Mouse (Mus musculus) retina, adult 2 months (tissue): Measurements from ENCODE around the gene Tnip3.

ENCODE experiments used
- DNase-seq: peaks from one replicate; pipeline ENCODE4 v3.0.0-alpha.2; 2012; ENCODE audit warnings: low read depth, low spot score

Gene Tnip3

DNA sequence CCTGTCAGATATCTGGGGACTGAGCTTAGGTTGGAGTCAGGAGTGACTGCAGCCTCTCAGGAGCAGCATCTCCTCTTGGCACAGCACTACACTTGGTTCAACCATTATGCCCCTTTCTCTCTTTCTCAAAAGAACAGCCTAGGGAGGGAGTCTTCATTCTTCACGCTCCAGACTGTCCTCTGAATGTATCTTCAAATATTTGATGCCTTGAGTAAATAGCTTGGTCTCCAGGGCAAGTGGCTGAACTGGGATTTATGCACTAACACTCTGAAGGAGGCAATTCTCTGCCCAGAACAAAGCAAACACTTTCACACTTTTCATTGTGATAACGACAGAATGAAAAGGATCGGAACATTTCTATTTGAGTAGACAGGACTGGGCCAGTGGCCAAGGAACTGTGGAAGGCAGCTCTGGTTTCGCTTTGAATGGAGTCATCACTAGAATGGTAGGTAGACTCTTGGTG is 59.8 kb downstream of the Tnip3 start:
- no peak for DNase-seq

GRCm38 (mm10) chr6:65585333-65586053 is 60.4 kb downstream of the Tnip3 start:
- no peak for DNase-seq

- no peak for DNase-seq
Observed at GRCm38 (mm10) chr6:65588847-65589246, 63.7 kb downstream of the Tnip3 start.

- no peak for DNase-seq
Observed at GRCm38 (mm10) chr6:65590018-65590417, 64.9 kb downstream of the Tnip3 start.

GRCm38 (mm10) chr6:65594171-65594570 is 69.1 kb downstream of the Tnip3 start:
- no peak for DNase-seq

DNA sequence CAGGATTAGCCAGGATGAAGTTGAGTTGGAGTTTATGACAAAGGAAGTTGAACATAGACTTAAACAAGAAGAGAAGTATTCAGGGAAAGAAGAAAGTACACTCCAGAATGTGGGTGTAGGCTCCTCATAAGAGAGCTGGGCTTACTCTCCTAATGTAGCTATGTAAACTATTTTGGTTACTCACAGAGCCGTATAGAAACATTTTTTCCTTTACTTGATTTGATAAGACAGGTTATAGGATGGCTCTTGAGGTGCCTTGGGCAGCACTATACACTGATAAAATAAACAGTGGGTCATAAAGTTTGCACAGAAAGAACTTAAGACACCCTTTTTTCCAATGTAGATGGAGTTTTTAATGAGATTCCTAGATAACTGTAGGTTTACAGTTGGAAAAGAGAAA is 70.3 kb downstream of the Tnip3 start:
- DNase-seq = no peak

DNA sequence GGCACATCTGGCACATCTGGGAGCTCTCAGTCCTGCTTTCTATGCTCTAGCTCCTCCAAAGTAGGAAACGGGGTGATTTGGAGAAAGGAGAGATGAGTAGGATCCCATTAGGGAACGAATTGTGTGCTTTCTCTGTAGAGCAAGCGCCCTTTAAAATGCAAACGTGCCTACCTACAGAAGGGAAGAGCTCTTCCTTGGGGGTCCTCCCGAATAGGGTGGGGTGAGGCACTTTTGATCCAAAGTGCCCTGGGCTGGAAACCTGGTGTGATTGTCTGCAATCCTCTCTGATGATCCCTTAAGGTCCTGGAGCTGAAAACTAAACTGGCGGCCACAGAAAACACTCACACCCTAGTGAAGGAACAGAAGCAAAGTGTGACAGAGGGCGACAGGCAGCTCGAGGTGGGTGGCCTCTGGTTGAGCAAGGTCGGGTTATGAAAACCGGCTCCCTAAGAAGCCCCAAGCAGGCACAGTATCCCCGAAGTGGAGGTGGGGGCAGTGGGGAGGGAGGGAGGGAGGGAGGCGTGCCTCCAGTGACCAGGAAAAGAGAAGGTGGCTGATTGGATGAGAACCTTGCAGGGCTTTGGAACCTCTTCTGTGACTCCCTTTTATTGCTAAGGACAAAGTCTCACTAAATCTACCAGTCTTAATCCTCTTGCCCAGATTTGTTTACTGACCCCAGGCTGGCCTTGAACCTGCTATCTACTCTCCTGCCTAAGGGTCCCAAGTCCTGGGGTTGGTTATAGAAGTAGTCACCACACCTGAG is 72.1 kb downstream of the Tnip3 start:
- DNase-seq = no peak

GRCm38 (mm10) chr6:65598522-65598921 is 73.4 kb downstream of the Tnip3 start:
- no peak for DNase-seq

DNA sequence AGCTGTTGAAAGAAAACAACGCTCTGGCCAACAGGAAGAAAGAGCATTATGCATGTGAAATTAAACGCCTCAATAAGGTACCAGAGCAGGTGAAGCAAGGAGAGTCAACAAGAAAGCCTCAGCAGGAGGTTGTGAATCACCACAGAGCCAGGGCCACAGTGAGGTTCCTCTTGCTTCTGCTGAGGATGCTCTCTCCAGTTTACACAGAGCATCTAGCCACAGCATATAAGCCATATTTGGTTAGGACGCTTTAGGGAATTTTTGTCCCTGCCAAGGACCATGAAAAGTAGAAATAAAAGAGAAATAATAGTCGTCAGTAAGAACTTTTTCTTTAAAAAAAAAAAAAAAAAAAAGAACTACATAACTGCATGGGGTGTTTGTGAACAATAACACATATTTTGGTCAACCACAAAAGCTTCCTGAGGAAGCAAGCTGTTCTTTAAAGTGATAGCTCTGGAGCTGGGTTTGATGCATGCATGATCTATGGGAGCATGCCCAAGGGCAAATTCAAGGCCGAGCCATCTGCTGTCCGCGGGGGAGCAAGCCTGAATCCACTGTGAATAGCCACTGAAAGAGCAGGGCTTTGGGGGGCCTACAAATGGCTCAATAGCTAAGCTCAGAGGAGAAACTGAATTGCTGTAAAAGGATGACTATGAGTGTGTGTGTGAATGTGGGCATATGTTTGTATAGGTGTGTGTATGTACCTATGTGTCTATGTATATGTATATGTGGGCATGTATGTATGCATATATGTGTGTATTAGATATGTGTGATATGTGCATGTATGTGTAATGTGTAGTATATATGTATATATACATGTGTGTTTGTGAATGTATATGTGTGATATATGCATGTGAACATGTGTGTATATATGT is 75.0 kb downstream of the Tnip3 start:
- no peak for DNase-seq

- DNase-seq = no peak
Observed at GRCm38 (mm10) chr6:65600887-65601286, 75.8 kb downstream of the Tnip3 start.

- no peak for DNase-seq
Observed at GRCm38 (mm10) chr6:65605778-65606177, 80.7 kb downstream of the Tnip3 start.

GRCm38 (mm10) chr6:65606946-65607345 is 81.8 kb downstream of the Tnip3 start:
- no peak for DNase-seq

GRCm38 (mm10) chr6:65611834-65612233 is 86.7 kb downstream of the Tnip3 start:
- DNase-seq = no peak

- DNase-seq = no peak
Observed at GRCm38 (mm10) chr6:65613924-65614585, 88.9 kb downstream of the Tnip3 start.

- DNase-seq = no peak
Observed at GRCm38 (mm10) chr6:65615641-65616040, 90.5 kb downstream of the Tnip3 start.

DNA sequence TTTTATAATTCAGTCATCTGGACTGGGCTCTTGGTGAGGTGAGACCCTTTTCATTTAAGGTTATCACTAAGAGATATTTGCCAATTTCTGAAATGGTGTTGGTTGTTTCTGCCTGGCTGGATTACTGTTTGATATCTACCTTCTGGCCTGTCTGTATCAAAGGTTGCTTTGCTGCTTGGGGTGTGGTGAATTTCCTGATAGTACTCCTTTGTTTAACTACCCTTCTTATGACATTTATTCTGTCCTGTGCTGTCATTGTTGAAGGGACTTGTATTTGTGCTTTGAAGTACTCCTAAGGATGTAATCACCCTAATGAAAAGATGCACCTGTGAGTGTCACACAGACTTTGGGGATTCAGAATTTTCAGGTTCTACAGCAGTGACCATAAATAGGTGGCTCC is 96.1 kb downstream of the Tnip3 start:
- DNase-seq = no peak

- no peak for DNase-seq
Observed at GRCm38 (mm10) chr6:65623016-65623715, 98.1 kb downstream of the Tnip3 start.

DNA sequence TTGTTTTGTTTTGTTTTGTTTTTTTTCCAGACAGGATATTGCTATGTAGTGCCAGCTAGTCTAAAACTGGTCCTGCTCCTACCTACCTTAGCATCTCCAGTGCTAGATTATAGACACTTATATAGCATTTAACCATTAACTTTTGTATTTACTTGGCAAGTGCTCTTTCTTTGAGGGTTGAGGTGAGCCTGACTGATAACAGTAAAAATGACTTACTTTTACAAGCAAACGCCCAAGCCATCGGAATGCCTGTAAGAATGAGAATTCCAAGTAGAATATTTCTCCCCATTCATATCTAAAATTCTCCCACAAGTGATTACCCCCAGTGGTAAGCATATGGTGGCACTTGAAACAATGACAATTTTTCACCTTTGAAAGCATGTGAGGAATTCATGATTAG is 105.5 kb downstream of the Tnip3 start:
- DNase-seq = no peak

- DNase-seq = no peak
Observed at GRCm38 (mm10) chr6:65632184-65632583, 107.1 kb downstream of the Tnip3 start.

- no peak for DNase-seq
Observed at GRCm38 (mm10) chr6:65642431-65642830, 117.3 kb downstream of the Tnip3 start.

- no peak for DNase-seq
Observed at GRCm38 (mm10) chr6:65644110-65644509, 119.0 kb downstream of the Tnip3 start.
